Mouse (Mus musculus): ENCODE results near the gene Bcl11a.

The Bcl11a gene

DNA sequence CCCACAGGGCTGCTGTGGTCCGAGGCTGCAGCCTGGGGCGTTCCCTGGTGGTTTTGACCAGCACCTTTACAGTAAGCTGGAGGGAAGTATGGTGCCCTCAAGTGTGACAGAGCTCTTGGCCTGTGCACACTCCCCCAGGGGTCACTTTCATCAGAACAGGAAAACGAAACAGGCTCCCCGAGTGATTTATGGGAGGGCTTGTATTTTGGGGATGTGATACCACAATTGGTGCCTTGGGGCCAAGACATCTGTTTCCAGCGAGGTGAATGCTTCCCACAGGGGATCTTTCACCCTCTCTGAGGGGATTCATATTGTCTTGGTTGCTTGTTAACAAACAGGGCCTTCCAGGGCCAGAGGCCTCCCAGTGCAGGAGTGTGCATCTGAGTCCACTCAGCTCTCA lies 122.5 kb downstream of the Bcl11a start:
- DNase-seq (ENCODE audit: low spot score in 2 of 2), result peak in 1 of 2 experiments; percentile 12

GRCm38 (mm10) chr11:24201223-24201622 lies 123.4 kb downstream of the Bcl11a start:
- no peak for DNase-seq (ENCODE audit: low spot score in 2 of 2)

GRCm38 (mm10) chr11:24202641-24203361 lies 124.9 kb downstream of the Bcl11a start:
- DNase-seq (ENCODE audit: low spot score in 2 of 2), result no peak

GRCm38 (mm10) chr11:24203489-24203888 lies 125.6 kb downstream of the Bcl11a start:
- no peak for DNase-seq (ENCODE audit: low spot score in 2 of 2)

GRCm38 (mm10) chr11:24208951-24209351 lies 131.1 kb downstream of the Bcl11a start:
- no peak for DNase-seq (ENCODE audit: low spot score in 2 of 2)

- no peak for DNase-seq (ENCODE audit: low spot score in 2 of 2)
Observed at GRCm38 (mm10) chr11:24214509-24215134, 136.8 kb downstream of the Bcl11a start.

- no peak for DNase-seq (ENCODE audit: low spot score in 2 of 2)
Observed at GRCm38 (mm10) chr11:24217741-24218333, 140.0 kb downstream of the Bcl11a start.

GRCm38 (mm10) chr11:24221601-24222307 lies 143.9 kb downstream of the Bcl11a start:
- DNase-seq (ENCODE audit: low spot score in 2 of 2), result no peak

Measured in spleen, postnatal 14 days (tissue).